Mouse (Mus musculus): ENCODE data around the gene Atxn2.

DNA sequence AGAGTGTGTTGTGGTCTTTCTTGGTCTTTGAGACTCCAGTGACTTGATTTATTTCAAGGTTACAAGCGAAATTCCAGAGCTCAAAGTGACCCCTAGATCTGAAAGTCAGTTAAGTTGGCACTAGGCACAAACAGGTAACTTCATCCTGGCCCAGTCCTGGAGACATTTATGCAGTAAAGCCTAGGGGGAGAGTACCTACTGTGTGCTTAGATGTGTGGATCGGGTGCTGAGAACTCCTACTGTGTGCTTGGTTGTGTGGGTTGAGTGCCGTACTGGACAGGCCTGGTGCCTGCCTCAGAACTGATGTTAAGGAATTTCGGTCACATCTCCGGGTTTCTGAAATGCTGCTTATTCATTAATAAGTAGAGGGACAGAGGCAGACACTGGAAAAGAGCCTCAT lies 49.6 kb upstream of the Atxn2 start:
- no peak for TF ChIP-seq CTCF (IDR thresholded peaks at IDR 0.05; ENCODE audit: control insufficient read depth, insufficient read depth, low read length)
- TF ChIP-seq POLR2A (IDR thresholded peaks at IDR 0.05; ENCODE audit: borderline replicate concordance, control insufficient read depth, low read depth, low read length) = no peak
